Mouse (Mus musculus) v-Abl transformed pro-B cells (cell line): ENCODE measurements at regions not wholly inside any gene's neighbourhood (a gene's known extent, or its start where the extent isn't known, plus 50 kb on each side); places are given as distances from the start of the nearest gene placed in this dataset.
"Not testable (repeated sequence)": the region's sequence is repeated elsewhere in the genome, so short reads cannot be mapped to it uniquely, and the experiment has no call there.

Experiments
- in situ Hi-C, 2 experiments: fragments of 400-800 bp; cut with MboI; formaldehyde crosslinking; loops; one replicate each; pipeline ENCODE4 v1.15.1; 2025; ENCODE audit not compliant: unreplicated experiment in 2 of 2

DNA sequence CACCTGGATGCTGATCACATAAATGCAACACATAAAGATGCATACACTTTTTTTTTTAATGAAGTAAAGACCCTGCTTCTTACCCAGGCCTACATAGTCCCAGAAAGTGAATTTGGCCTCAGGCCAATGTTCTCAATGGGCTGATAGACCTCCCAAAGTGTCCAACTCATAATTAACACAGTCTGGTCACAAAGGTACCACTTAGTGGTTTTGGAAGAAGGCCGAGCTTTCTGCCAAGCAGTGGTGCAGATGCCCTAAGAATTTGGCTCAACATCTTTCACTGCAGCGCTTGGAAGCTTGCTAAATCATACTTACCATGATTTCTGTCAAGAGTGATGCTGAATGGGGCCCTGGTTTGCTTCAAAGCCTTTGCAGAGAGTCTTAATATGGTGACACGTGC, 706.4 kb upstream of the Rag2 start:
- in situ Hi-C loops: no loop called here

DNA sequence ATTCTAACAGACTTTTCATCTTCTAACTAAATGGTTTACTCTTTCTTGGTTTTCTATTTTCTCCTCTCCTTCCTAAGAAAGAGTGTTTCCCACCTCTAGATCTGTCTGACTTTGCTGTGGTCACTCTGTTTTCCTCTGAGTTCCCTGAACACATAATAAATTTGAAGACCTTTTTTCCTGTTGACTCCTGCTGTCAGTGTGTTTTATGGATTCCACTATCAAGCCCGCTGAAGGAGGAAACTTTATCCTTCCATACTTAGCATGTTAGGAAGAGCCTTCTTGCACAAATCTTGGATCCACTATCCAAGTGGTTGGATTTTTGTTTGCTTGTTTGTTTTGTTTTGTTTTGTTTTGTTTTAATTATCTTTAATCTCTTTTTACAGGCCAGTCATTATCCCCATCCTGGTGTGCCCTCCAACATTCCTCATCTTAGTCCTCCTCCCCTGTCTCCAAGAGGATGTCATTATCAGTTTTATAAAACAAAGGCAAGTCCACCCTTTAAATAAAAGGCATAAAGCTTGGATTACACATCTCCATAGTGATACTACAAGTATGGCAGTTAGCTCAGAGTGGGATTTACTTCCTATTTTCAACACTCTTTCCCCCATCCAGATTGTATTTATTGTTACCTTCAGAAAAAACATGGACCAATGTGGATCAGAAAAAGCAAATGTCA, 704.8 kb upstream of the Rag2 start:
- in situ Hi-C loops: no loop called here

DNA sequence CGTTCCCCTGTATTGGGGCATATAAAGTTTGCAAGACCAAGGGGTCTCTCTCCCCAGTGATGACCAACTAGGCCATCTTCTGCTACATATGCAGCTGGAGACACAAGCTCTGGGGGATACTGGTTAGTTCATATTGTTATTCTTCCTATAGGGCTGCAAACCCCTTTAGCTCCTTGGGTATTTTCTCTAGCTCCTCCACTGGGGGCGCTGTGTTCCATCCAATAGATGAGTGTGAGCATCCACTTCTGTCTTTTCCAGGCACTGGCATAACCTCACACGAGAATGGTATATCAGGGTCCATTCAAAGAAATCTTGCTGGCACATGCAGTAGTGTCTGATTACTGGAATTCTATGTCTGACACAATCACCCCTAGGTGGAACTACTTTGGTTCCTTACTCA, 675.9 kb upstream of the Rag2 start:
- in situ Hi-C loops: not testable (repeated sequence)

DNA sequence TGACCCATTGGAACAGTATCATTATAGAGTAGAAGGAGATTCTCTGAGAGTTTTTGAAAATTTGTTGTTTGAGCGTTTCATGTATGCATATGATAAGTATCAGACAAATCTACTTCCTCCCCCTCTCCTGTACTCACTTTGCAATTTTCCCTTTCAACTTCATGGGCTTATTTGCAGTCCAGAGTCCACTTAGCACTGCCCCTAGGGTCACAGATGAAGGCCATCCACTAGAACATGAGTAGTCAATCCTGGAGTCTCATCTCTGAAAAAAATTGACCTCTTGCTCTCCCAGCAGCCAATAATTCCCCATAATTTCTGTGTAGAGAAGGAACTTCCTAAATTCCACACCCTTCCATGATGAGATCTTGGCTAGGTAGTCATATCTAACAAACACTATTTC, 665.1 kb upstream of the Rag2 start:
- in situ Hi-C loops: no loop called here

DNA sequence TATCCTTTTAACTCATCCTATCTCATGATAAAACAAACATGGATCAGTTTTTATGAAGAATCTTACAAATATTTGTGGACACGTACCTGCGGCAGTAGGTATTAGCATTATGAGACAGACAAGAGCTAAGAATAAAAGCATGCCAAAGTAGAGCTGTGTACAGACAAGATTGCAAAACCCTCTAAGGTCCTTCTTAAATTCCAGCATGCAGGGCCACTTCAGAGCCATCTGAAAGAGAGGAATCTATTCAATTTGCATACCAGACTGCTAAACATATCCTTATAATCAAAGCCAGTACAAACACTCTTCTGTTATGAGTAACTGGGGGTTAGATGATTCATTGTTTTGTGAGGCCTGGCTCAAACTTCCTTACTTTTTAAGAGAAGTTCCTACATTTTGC, 659.9 kb upstream of the Rag2 start:
- in situ Hi-C loops: no loop called here

DNA sequence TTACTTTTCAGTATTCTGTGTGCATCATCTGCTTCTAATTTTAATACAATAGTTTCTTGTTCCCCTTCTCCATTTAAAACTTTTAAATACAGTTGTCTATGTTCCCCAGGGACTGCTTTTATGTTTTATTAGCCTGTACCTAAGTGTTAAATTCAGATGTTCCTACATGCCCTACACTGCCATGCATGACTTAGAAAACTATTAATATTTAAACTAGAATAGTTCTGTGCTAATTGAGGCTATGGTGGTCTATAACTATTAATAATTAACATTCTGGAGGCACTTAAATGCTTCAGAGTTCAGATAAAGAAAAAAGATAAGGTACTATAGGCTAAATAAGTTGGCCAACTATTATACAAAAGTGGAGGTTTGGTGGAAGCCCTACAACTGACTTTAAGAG, 647.3 kb upstream of the Rag2 start:
- in situ Hi-C loops: no loop called here

DNA sequence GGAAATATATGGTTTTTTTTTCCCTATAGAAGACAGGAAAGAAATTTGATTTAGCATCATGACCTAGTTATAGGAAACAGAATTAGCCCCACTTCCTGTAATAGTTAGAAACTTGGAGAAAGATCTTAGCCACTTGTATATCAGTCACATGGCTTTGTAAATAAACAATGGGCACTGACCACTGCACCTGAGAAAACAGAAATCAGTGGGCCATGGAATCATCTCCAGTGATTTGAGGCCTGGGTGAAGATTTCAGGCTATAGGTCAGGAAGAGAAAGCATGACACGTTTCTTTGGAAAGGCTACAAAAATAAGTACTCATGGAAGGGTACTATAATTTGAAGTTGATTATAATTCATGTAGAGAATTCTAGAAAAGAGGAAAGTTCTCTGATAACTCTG, 642.2 kb upstream of the Rag2 start:
- in situ Hi-C loops: no loop called here

DNA sequence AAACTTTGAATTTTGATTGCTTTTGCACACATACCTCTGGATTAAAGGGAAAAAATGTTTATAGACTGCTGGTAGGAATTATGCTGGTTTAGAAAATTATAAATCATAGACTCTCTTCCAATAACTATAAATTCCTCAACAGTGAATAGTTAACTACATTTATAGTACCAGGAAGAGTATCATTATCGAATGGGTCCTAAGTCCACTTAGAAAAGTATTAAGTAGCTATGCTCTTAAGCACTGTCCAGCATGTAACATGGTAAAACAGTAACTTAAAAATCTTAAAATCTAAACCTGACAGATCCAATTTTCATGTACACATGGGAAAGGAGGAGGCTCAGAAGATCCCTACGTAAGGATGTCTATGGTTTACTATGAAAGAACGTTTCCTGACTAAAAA, 609.2 kb upstream of the Rag2 start:
- in situ Hi-C loops: no loop called here

DNA sequence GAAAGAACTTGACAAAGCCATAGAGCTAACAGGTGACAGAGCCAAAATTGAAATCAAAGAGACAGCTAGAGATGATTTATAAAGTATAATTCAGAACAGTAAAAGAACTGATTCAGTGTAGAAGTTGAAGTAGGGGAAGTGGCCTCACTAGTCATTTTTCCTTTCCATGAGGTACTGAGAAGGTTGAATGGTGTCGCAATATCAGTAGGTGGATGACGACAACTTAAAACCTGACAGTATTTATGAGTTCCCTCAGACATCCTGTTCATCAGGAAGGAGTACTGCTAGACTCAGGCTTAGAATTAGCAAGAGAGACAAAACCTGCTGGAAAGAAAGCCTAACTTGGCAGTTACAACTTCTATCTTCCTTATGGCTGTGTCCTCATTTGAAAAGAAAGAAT, 605.1 kb upstream of the Rag2 start:
- in situ Hi-C loops: no loop called here

DNA sequence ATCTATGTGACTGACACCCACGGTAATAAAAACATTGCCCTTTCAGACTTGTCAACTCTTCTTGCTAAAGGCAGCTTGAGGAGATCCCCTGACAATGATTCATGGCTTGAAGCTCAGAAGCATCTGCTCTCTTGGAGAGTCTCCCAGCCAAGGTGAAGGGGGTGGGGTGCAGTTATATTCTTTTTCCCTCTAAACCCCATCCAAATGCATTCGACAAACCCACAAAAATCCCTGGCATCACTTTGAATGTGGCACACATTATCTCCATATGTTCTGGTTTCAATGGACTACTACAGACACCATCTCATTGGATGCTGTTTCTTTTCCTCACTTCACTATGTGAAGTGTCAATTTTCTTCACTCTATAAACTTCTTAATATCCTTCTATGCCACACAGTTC, 603.0 kb upstream of the Rag2 start:
- in situ Hi-C loops: no loop called here

DNA sequence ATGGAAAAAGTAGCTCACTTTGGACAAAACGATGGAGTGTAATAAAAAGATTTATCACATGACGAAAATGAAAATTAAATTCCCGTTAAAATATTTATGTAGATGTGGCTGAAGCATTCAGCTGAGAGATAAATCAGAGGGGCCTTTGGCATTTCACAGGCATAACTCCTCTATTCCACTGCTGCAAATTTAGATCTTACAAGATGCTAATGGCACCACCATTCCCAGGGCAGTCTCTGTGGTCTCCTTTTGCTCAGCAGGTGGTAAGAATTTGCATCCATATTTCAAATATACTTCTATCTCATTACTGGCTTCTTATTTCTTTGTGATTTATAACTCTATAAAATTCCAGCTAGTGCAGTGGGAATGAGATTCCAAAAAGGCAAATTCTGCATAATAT, 581.5 kb upstream of the Rag2 start:
- in situ Hi-C loops: no loop called here

DNA sequence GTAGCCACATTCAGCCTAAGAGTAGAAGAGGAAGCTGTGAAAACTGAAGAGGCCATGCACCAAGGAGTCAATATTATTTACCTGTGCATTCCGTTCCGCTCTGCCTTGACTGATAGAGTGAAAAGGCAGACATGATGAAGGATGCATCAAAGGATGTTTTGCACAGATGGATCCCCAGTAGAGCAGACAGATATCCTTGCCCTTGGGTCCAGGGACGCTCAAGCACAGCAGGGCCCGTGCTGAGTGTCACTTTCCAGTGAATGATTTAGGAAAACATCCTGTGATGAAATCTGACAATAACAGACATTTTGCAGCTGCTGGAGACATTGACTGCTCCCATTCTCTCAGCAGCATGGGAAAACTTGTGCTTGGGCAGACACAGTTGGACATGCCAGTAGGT, 561.6 kb upstream of the Rag2 start:
- in situ Hi-C loops: no loop called here

DNA sequence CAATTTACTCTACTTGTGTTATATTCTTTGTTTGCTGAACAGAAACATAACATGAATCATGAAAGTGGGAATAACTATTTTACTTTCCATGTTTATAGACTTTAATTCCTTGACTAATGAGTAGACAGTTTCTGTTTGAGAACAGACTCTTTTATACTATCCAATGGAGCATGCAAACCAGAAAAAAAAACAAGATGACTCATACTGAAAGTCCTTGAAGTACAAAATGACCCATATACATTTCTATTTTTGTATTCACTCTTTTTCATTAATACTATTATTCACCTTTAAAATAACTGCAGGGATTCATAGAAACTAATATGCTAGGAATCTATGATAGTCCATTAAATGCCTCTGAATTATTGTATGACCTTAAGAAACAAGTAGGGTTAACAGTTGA, 549.5 kb upstream of the Rag2 start:
- in situ Hi-C loops: no loop called here

DNA sequence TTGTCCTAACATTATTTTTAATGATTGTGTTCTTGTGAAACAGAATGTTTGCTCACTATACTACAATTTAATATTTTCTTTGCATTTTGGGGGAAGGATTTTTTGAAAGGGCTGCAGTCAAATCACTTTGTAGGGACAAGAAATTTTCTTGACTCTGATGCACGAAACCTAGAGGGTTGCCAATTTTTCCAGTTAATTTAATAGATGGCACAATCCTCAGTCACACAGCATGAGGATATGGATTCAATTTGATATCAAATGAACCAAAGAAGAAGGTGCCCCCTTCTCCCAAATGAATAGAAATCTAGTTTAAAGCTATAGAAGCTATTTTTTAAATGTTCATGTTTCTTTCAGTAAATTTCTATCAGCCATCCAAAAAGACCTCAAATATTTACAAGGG, 544.3 kb upstream of the Rag2 start:
- in situ Hi-C loops: no loop called here

DNA sequence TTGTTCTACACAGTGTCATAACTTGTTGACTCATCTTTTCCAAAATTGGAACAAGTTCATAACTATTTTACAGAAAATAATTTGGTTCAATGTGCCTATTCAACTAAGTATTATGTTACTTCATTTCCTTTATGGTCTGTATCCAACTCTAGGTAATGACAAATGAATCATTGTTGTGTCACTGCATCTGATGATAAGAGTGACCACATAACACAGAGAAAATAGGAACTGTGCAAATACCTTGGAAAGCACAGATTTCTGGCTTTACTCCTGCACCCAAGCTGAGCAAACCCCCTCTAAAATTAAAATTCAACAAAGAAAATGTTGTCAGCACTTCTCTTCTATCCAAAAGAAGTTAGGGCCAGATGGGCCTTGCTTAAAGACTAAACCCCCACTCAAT, 540.7 kb upstream of the Rag2 start:
- in situ Hi-C loops: no loop called here

DNA sequence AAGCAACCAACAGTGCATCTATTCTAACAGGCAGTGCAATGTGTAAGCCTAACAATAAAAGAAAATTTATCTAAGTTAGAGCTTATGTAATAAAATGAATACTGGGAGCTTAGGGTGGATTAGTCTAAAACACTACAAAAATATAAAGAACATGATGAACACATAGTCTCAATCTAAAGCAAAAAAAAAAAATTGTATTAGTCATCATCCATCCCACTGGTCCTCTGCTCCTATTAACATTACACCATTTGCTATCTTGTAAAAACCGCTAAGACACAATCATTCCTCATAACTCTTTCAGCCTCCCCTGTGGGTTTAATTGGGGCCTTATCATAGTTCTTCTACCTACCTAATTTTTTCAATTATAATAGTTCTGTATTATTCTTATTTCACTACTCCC, 539.9 kb upstream of the Rag2 start:
- in situ Hi-C loops: no loop called here

DNA sequence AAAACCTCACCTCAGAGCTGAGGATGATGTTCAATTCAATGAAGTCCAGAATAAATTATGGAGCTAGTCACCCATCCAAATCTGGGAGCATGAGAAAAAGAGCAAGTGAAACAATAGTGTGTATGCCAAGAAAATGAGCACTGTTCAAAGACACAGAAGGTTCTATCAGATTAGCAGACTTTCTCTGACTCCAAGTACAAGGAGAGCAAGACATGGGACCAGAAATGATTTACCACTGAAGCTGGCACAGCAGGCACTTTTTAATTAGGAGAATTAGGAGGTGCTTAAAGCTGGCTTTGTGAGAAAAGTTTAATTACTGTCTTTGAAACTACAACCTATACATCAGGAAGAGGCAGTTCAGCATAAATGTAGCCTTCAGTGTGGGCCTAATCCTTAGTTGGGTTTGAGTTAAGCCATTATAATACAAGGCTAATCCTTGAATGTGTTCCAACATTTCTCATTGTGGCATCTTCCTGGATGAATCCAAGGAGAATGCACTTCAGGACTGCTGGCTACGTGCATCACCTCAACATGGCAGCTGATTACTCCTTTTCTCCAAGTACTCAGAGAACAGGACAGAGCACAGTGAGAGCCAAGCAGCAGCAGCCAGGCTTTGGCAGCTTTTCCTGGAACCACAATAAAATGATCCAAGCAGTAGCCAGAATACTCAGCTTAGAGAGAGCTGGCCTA, 517.2 kb upstream of the Rag2 start:
- in situ Hi-C loops: no loop called here

DNA sequence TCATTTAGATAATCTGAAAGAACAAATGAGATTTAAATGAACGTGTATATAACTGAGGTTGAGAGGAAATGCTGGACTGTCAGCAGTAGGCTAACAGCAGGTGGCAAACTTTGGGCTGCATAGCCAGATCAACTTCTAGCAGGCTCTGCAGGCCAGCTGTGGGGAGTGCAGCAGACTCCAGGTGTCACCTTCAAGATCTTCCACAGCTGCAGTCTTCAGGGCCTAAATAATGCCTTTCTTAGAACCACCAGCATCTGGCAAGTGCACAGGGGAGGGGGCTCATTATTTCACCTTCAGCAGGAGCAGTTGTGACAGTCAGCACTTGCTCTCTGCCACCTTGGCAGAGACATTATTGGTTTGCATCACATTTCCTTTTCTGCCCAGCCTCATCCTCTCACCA, 487.7 kb upstream of the Rag2 start:
- in situ Hi-C loops: no loop called here

DNA sequence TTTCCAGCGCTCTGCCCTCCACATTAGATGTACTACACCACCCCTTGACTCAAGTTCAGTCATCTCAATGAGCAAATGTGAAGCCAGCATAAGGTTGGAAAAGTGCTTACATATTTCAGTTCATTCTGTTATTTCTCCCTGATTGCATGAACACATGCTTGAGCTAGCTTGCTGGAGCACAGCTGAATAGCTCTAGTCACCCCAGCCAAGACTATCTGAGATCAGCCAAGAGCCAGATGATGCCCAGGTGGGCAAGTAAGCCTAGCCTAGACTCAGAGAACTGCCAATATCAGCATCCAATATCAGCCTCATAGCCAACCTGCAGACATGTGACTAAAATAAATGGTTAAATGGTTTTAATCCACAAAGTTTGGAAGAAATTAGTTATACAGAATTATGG, 484.6 kb upstream of the Rag2 start:
- in situ Hi-C loops: no loop called here

DNA sequence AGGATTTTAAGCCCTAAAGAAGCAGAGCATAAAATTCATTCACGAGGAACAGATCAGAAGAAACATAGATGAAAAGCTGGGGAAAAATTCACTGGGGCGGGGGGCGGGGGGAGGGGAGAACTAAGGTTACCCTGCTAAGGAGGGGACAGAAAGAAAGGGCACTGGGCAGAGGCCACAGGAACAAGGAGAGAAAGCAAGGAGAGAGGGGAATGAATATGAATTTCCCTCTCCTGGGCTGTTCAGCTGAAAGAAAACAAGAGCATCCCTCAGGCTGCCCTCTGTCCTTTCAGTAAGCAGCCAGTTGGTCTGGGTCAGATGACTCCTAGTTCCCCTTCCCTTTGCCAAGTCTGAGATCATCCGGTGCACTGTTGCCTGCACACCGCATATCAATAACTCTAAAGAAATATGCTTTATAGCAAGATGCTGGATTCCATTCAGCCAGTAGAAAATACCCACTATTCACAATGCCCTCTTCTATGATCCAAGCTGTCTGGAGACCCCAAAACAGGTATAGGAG, 467.7 kb upstream of the Rag2 start:
- in situ Hi-C loops: no loop called here

DNA sequence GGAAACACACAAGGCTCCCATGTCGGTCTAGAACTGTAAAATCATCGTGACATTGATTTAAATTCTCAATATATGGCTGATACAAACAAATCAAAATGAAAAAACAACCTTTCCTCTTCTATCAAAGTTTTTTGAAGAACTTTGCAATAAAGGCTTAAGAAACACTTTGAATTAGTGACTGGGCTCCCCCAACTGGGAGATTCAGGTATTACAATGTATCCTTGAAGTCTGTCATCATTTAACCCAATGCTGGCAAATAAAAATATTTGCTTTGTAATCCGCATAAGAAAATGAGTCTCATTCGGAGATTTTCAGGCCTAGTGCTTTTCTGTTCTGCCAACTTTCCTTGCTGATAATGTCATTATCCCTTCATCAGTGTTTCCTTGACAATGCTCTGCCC, 465.2 kb upstream of the Rag2 start:
- in situ Hi-C loops: no loop called here

DNA sequence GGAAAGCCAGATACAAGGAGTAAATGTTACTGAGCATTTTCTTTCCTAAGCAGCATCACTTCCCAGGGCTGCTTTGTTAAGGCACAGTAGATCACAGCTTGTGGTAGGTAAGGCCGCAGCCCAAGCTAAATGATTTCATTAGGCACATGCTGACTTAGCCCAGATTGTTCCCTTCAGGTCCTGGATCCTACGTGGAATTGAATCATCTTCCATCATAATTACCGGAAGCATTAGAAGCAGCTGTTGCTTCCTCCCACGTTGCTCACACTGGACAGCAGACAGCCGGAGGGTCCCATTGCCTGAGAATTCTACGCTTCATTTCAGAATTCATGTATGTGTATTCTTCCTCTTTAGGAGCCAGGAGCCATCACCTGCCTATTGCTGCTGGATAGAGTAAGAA, 458.6 kb upstream of the Rag2 start:
- in situ Hi-C loops: no loop called here

DNA sequence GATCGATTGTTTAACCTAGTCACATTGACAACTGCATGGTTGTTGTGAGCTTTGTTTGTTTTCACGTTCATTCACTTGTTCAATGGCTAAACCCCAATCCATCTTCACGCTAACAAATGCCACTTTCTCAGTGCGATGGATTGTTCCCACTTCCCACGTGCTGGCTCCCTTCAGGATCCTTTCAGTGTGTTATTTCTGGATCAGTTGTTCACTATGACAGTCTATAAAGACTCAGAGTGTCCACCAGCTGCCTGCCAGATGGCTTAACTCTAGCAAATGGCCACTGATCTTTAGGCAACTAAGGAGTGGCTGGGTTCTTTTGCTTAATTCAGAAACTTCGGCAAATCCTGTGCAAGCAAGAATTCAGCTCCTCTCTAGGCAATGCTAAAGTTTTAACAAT, 451.7 kb upstream of the Rag2 start:
- in situ Hi-C loops: no loop called here
